ENCODE assay signal across 21 mouse cellular contexts in genomic region chr8:13430866-13431265, GRCm38 (mm10). TPM values are rescaled to one million over a fixed set of nuclear protein-coding genes. Genes with fewer than 3 reads are reported as not detected.
"Had no signal": no experiment of that assay in that cellular context is flagged by ENCODE, and none has a peak within 500 bp of the region (broad histone marks: within the 10 kb centered on the region; RNA-seq: fewer than 3 reads in every experiment).

No protein-coding gene starts in this region.

- H3K4me3 ChIP-seq: left cerebral cortex, adult 2 months; limb, embryonic 10.5 days; liver, embryonic 15.5 days; neural tube, embryonic 12.5 days; stomach, embryonic 15.5 days had no signal

- H3K4me2 ChIP-seq: liver, embryonic 11.5 days; liver, embryonic 15.5 days; neural tube, embryonic 12.5 days; stomach, embryonic 15.5 days had no signal

- H3K36me3 ChIP-seq: limb, embryonic 10.5 days; liver, embryonic 15.5 days; neural tube, embryonic 12.5 days; stomach, embryonic 15.5 days had no signal

- H3K4me1 ChIP-seq: limb, embryonic 10.5 days; liver, embryonic 15.5 days; neural tube, embryonic 12.5 days; stomach, embryonic 15.5 days had no signal

- ATAC-seq: lung, postnatal 0 days had no signal

- H3K9ac ChIP-seq: liver, embryonic 15.5 days; neural tube, embryonic 12.5 days; stomach, embryonic 15.5 days had no signal

- H3K9me3 ChIP-seq: limb, embryonic 10.5 days; liver, embryonic 15.5 days; neural tube, embryonic 12.5 days; stomach, embryonic 15.5 days had no signal

- DNase-seq: lung, adult 2 months; lung, postnatal 36 days; midbrain, embryonic 14.5 days; spleen, adult 18-20 months; thymus, adult 2 months; thymus, postnatal 25 days had no signal

- H3K27ac ChIP-seq: kidney, postnatal 0 days; left cerebral cortex, adult 2 months; limb, embryonic 10.5 days; liver, embryonic 15.5 days; neural tube, embryonic 12.5 days; stomach, embryonic 15.5 days had no signal

RNA-seq across cellular contexts. Expression of gene Tmem255b, which starts 4.1 kb away (rescaled TPM):
- total RNA-seq: megakaryocyte progenitor cell, adult 5-6 weeks; monocyte, adult 5-6 weeks; neutrophil, adult 5-6 weeks had no signal
- polyA plus RNA-seq: liver, embryonic 11.5 days; liver, embryonic 15.5 days had no signal

RNA-seq across cellular contexts. Expression of gene Grk1, which starts 26.0 kb away (rescaled TPM):
- total RNA-seq: layer of hippocampus, postnatal 25 days; left cerebral cortex, adult 2 months; left cerebral cortex, postnatal 14 days; megakaryocyte progenitor cell, adult 5-6 weeks; monocyte, adult 5-6 weeks; neutrophil, adult 5-6 weeks had no signal
- polyA plus RNA-seq: large intestine, adult 2 months; liver, embryonic 15.5 days; lung, adult 2 months; lung, postnatal 0 days; midbrain, embryonic 14.5 days; stomach, embryonic 15.5 days had no signal

RNA-seq across cellular contexts. Expression of gene Atp4b, which starts 34.2 kb away (rescaled TPM):
- total RNA-seq: layer of hippocampus, postnatal 25 days; left cerebral cortex, adult 2 months; left cerebral cortex, postnatal 14 days; monocyte, adult 5-6 weeks; neutrophil, adult 5-6 weeks had no signal
- polyA plus RNA-seq: limb, embryonic 10.5 days; limb, embryonic 14.5 days; liver, embryonic 11.5 days; liver, embryonic 15.5 days; lung, postnatal 0 days; midbrain, embryonic 14.5 days; neural tube, embryonic 12.5 days had no signal
